ENCODE assay signal across 20 mouse cellular contexts in the genomic region with DNA sequence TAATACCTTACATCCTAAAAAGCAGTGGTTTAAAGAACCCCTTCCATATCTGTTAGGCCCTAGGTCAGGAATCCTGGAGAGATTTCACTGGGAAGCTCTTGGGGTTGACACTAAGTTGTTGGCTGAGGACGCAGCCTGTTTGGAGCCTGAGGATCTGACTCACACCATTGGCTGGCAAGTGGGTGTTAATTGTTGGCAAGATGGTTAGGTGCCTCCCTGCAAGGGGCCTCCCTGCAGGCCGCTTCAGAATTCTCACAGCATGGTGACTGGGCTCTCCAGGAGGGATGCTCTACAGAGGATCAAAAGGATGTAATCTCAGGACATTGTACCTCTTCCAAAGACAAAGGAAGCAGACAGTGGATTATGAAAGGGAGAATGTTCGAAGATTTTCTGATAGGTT.
"Had no signal": no experiment of that assay in that cellular context is flagged by ENCODE, and none has a peak within 500 bp of the region (broad histone marks: within the 10 kb centered on the region; RNA-seq: fewer than 3 reads in every experiment).

No protein-coding gene starts in this region.

- H3K4me2 ChIP-seq: liver, embryonic 15.5 days; lung, embryonic 15.5 days; midbrain, embryonic 11.5 days; midbrain, embryonic 13.5 days; midbrain, embryonic 15.5 days; neural tube, embryonic 12.5 days had no signal

- DNase-seq: liver, postnatal 0 days; lung, adult 2 months; lung, postnatal 14 days; lung, postnatal 36 days; retina, postnatal 1 day; right cerebral cortex, adult 18-20 months; right cerebral cortex, postnatal 25 days; right cerebral cortex, postnatal 4 days; thymus, adult 18-20 months; thymus, postnatal 25 days; thymus, postnatal 4 days had no signal

- H3K27me3 ChIP-seq: liver, embryonic 15.5 days; lung, embryonic 15.5 days; megakaryocyte, embryonic 14.5 days; midbrain, embryonic 13.5 days; midbrain, embryonic 15.5 days; neural tube, embryonic 12.5 days had no signal

- H3K36me3 ChIP-seq: liver, embryonic 15.5 days; lung, embryonic 15.5 days; midbrain, embryonic 13.5 days; midbrain, embryonic 15.5 days; neural tube, embryonic 12.5 days had no signal

- H3K27ac ChIP-seq: liver, embryonic 15.5 days; lung, embryonic 15.5 days; macrophage; midbrain, embryonic 13.5 days; midbrain, embryonic 15.5 days; neural tube, embryonic 12.5 days had no signal

- H3K4me1 ChIP-seq: liver, embryonic 15.5 days; lung, embryonic 15.5 days; megakaryocyte, embryonic 14.5 days; midbrain, embryonic 13.5 days; midbrain, embryonic 15.5 days; neural tube, embryonic 12.5 days had no signal

- H3K4me3 ChIP-seq: liver, embryonic 15.5 days; lung, embryonic 15.5 days; megakaryocyte, embryonic 14.5 days; midbrain, embryonic 13.5 days; midbrain, embryonic 15.5 days; neural tube, embryonic 12.5 days had no signal

- H3K9ac ChIP-seq: liver, embryonic 15.5 days; liver, postnatal 0 days; lung, embryonic 15.5 days; midbrain, embryonic 13.5 days; midbrain, embryonic 15.5 days; neural tube, embryonic 12.5 days had no signal

- ATAC-seq: liver, postnatal 0 days; lung, postnatal 0 days; midbrain, embryonic 13.5 days; midbrain, embryonic 15.5 days had no signal

- H3K9me3 ChIP-seq: liver, embryonic 15.5 days; lung, embryonic 15.5 days; midbrain, embryonic 13.5 days; midbrain, embryonic 15.5 days; neural tube, embryonic 12.5 days had no signal
